Mouse (Mus musculus): ENCODE measurements around the gene Armc9.

The Armc9 gene

GRCm38 (mm10) chr1:86154133-86154823, at the start of gene Armc9:
Gene Armc9 (plus strand): TSS chr1:86154780.
- DNase-seq (ENCODE audit: low spot score in 2 of 2) = peak; percentile 94 to 95

- no peak for DNase-seq (ENCODE audit: low spot score in 2 of 2)
These were observed 49.5 kb upstream of the Armc9 start for GRCm38 (mm10) chr1:86105054-86105453.

- DNase-seq (ENCODE audit: low spot score in 2 of 2) = peak in 1 of 2 experiments; percentile 35
These were observed 42.8 kb upstream of the Armc9 start, which contains the start of gene Htr2b for GRCm38 (mm10) chr1:86111779-86112178. Gene Htr2b (minus strand): TSS chr1:86111970.

- no peak for DNase-seq (ENCODE audit: low spot score in 2 of 2)
These were observed 40.4 kb upstream of the Armc9 start for GRCm38 (mm10) chr1:86114141-86114540.

GRCm38 (mm10) chr1:86119549-86119948, 35.0 kb upstream of the Armc9 start:
- DNase-seq (ENCODE audit: low spot score in 2 of 2) = no peak

GRCm38 (mm10) chr1:86126036-86126435, 28.5 kb upstream of the Armc9 start:
- no peak for DNase-seq (ENCODE audit: low spot score in 2 of 2)

- no peak for DNase-seq (ENCODE audit: low spot score in 2 of 2)
These were observed 21.2 kb upstream of the Armc9 start, which contains the start of gene Gm21972 for GRCm38 (mm10) chr1:86133337-86133736. Gene Gm21972 (plus strand): TSS chr1:86133637.

GRCm38 (mm10) chr1:86135315-86135714, 19.3 kb upstream of the Armc9 start:
- no peak for DNase-seq (ENCODE audit: low spot score in 2 of 2)

GRCm38 (mm10) chr1:86141081-86141480, 13.5 kb upstream of the Armc9 start:
- no peak for DNase-seq (ENCODE audit: low spot score in 2 of 2)

- DNase-seq (ENCODE audit: low spot score in 2 of 2) = no peak
These were observed 11.4 kb upstream of the Armc9 start for GRCm38 (mm10) chr1:86143165-86143564.

GRCm38 (mm10) chr1:86144001-86144944, 10.3 kb upstream of the Armc9 start:
- no peak for DNase-seq (ENCODE audit: low spot score in 2 of 2)

- no peak for DNase-seq (ENCODE audit: low spot score in 2 of 2)
These were observed 8.3 kb upstream of the Armc9 start for GRCm38 (mm10) chr1:86146293-86146692.

- no peak for DNase-seq (ENCODE audit: low spot score in 2 of 2)
These were observed 7.0 kb upstream of the Armc9 start for GRCm38 (mm10) chr1:86147557-86147956.

GRCm38 (mm10) chr1:86148161-86148560, 6.4 kb upstream of the Armc9 start:
- DNase-seq (ENCODE audit: low spot score in 2 of 2) = no peak

GRCm38 (mm10) chr1:86150929-86151328, 3.7 kb upstream of the Armc9 start:
- DNase-seq (ENCODE audit: low spot score in 2 of 2) = no peak

- DNase-seq (ENCODE audit: low spot score in 2 of 2) = no peak
These were observed 3.2 kb upstream of the Armc9 start for GRCm38 (mm10) chr1:86151376-86151775.

- no peak for DNase-seq (ENCODE audit: low spot score in 2 of 2)
These were observed 2.0 kb upstream of the Armc9 start for GRCm38 (mm10) chr1:86152618-86153017.

- no peak for DNase-seq (ENCODE audit: low spot score in 2 of 2)
These were observed 214 bp downstream of the Armc9 start for GRCm38 (mm10) chr1:86154824-86155164.

- DNase-seq (ENCODE audit: low spot score in 2 of 2) = no peak
These were observed 1.5 kb downstream of the Armc9 start for GRCm38 (mm10) chr1:86156075-86156474.

GRCm38 (mm10) chr1:86156595-86156994, 2.0 kb downstream of the Armc9 start:
- DNase-seq (ENCODE audit: low spot score in 2 of 2) = no peak

GRCm38 (mm10) chr1:86160059-86160458, 5.5 kb downstream of the Armc9 start:
- no peak for DNase-seq (ENCODE audit: low spot score in 2 of 2)

GRCm38 (mm10) chr1:86160479-86160878, 5.9 kb downstream of the Armc9 start:
- DNase-seq (ENCODE audit: low spot score in 2 of 2) = no peak

GRCm38 (mm10) chr1:86161061-86161460, 6.5 kb downstream of the Armc9 start:
- no peak for DNase-seq (ENCODE audit: low spot score in 2 of 2)
